Mouse (Mus musculus): ENCODE results near the gene Rasgef1a. TPM values are rescaled to one million over a fixed set of nuclear protein-coding genes. Genes with fewer than 3 reads are reported as not detected.

The Rasgef1a gene
- total and polyA plus RNA-seq, 3 experiments = 0.04 to 0.19 TPM; not detected in 1

DNA sequence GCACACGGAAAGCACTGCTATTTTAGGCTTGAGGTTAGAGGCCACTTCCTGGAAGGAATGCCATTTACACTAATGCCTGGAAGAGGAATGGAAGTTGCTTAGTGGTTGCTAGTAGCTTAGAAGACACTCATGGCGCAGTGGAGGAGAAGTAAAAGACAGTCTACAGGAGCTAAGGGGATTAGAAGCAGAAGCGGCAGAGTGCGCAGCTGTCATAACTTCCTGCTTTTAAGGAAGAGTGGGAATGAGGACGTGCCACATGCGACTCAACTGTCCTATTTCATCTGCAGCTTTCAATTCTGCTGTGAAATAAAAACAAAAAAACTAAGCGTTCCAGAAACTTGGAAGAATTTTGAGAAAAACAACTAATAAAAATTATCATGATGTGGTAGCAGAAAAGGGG, 116.0 kb downstream of the Rasgef1a start (continued):
- TF ChIP-seq HCFC1 (IDR thresholded peaks at IDR 0.05; ENCODE audit: low read depth, low read length) = no peak
- no peak for TF ChIP-seq E2F4 (IDR thresholded peaks at IDR 0.05; ENCODE audit: borderline replicate concordance, low read depth, low read length)

- no peaks in the 10 kb centered on the region for H3K27me3 ChIP-seq (ENCODE audit: control insufficient read depth in 1 of 2, insufficient read depth in 2 of 2, low read length in 2 of 2)
- H3K9me3 ChIP-seq (replicated peaks; ENCODE audit: insufficient read depth, low read length) = no peaks in the 10 kb centered on the region
- TF ChIP-seq SIN3A (IDR thresholded peaks at IDR 0.05; ENCODE audit: low read length) (peak; percentile 95), NELFE (IDR thresholded peaks at IDR 0.05; ENCODE audit: low read depth, low read length) (no peak), HCFC1 (IDR thresholded peaks at IDR 0.05; ENCODE audit: low read depth, low read length) (peak; percentile 56), RCOR1 (IDR thresholded peaks at IDR 0.05; ENCODE audit: low read depth, low read length) (peak; percentile 76), ZKSCAN1 (IDR thresholded peaks at IDR 0.05; ENCODE audit: low read depth, low read length) (no peak), SMC3 (IDR thresholded peaks at IDR 0.05; ENCODE audit: low read depth, low read length) (no peak), BHLHE40 (IDR thresholded peaks at IDR 0.05; ENCODE audit: borderline replicate concordance, low read depth, low read length) (peak; percentile 65; the same call in 1 of the 2 replicates), TBP (IDR thresholded peaks at IDR 0.05; ENCODE audit: low read depth, low read length) (peak; percentile 33; the same call in 1 of the 2 replicates), TAL1 (IDR thresholded peaks at IDR 0.05; ENCODE audit: low read length) (peak; percentile 69), POLR2A (IDR thresholded peaks at IDR 0.05; ENCODE audit: control insufficient read depth in 1 of 2, insufficient read depth in 1 of 2, low read depth in 1 of 2, low read length in 2 of 2, poor library complexity in 1 of 2) (no peak), ETS1 (IDR thresholded peaks at IDR 0.05; ENCODE audit: low read depth, low read length) (peak; percentile 96), MYC (IDR thresholded peaks at IDR 0.05; ENCODE audit: low read depth, low read length) (peak; percentile 87; the same call in 1 of the 2 replicates), GATA1 (IDR thresholded peaks at IDR 0.05; ENCODE audit: low read depth, low read length) (peak; percentile 95), MAFK (IDR thresholded peaks at IDR 0.05; ENCODE audit: borderline replicate concordance, low read depth, low read length) (peak; percentile 25; the same call in 1 of the 2 replicates), MXI1 (IDR thresholded peaks at IDR 0.05; ENCODE audit: low read depth, low read length) (peak; percentile 75), MYB (IDR thresholded peaks at IDR 0.05; ENCODE audit: low read depth, low read length) (peak; percentile 62; the same call in 1 of the 2 replicates), TCF12 (IDR thresholded peaks at IDR 0.05; ENCODE audit: low read depth, low read length) (peak; percentile 84), ZNF384 (IDR thresholded peaks at IDR 0.05; ENCODE audit: low read depth, low read length) (peak; percentile 99), CHD1 (IDR thresholded peaks at IDR 0.05; ENCODE audit: low read depth, low read length) (0 out of 2 replicates have a peak, but pooled peaks have one; percentile 73), EP300 (IDR thresholded peaks at IDR 0.05; ENCODE audit: low read depth in 1 of 2, low read length in 2 of 2) (peak; percentile 91 to 93)
- peak; percentile 84 for DNase-seq (ENCODE audit: low read depth, low spot score)
- peaks cover 14 to 50% of the 10 kb centered on the region in 2 experiments for H3K36me3 ChIP-seq (ENCODE audit: control insufficient read depth in 1 of 2, insufficient read depth in 2 of 2, low read length in 2 of 2)
- peak overlapping the region; percentile 4 to 5; a peak in 2 of 4 replicates for H3K4me3 ChIP-seq (ENCODE audit: control insufficient read depth in 1 of 2, insufficient read depth in 1 of 2, low read depth in 2 of 2, low read length in 2 of 2)
- peak overlapping the region; percentile 32 for H3K9ac ChIP-seq (ENCODE audit: control insufficient read depth, low read depth, low read length, poor library complexity, severe bottlenecking)
- peaks cover 11% of the 10 kb centered on the region for H3K79me2 ChIP-seq (ENCODE audit: control insufficient read depth, insufficient read depth, low read length, poor library complexity)
- peaks cover 29 to 49% of the 10 kb centered on the region in 2 experiments for H3K4me1 ChIP-seq (ENCODE audit: control insufficient read depth in 1 of 2, insufficient read depth in 2 of 2, low read length in 2 of 2)
- peak overlapping the region; percentile 95 for H3K27ac ChIP-seq (ENCODE audit: control insufficient read depth, low read depth, low read length)
These were observed 116.7 kb downstream of the Rasgef1a start for GRCm38 (mm10) chr6:118127827-118128487.
